Comparison of ENCODE assay signal across 29 mouse cellular contexts in the genomic region with DNA sequence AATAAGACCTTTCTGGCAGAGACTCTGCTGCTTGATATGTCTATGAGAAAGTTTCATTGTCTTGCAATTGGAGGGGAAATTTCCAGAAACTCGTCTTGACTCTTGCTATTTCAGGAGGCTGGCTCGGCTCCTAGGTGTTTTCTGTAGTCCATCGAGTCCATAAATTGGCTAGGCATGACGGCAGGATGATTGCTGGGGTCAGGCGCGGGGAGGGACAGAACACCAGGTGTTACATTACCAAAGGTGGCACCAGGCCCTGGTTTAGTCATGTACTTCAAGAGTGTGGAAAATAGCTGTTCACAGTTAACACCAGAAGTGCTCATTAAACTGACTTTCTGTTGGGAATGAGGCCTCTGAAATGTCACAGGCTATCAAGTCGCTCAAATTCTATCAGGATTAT.
DNase-seq lines count a peak whose midpoint lies in the region; ATAC-seq lines count a peak whose summit lies in the region.
"Had no signal": no experiment of that assay in that cellular context is flagged by ENCODE, and none has a peak within 500 bp of the region (broad histone marks: within the 10 kb centered on the region; RNA-seq: fewer than 3 reads in every experiment).

No protein-coding gene starts in this region.

- no peaks in the 10 kb centered on the region for H3K27me3 ChIP-seq in midbrain, embryonic 10.5 days (ENCODE audit: low read depth, poor library complexity, severe bottlenecking)
- H3K27me3 ChIP-seq: embryonic facial prominence, embryonic 12.5 days; hindbrain, embryonic 15.5 days; kidney, embryonic 15.5 days; limb, embryonic 15.5 days; liver, embryonic 13.5 days; stomach, embryonic 15.5 days had no signal

- H3K9me3 ChIP-seq in midbrain, embryonic 10.5 days (replicated peaks) = no peaks in the 10 kb centered on the region
- H3K9me3 ChIP-seq: embryonic facial prominence, embryonic 12.5 days; hindbrain, embryonic 10.5 days; hindbrain, embryonic 15.5 days; kidney, embryonic 15.5 days; limb, embryonic 15.5 days; liver, embryonic 13.5 days; stomach, embryonic 15.5 days had no signal

- intact Hi-C loops in gastrocnemius, postnatal 14 days (cut with DNase I; ENCODE audit: low total_unique reads) = no loop called here

- 89% methylated on average over 7 of the region's 7 CpGs for WGBS in midbrain, embryonic 10.5 days

- H3K36me3 ChIP-seq in midbrain, embryonic 10.5 days = no peaks in the 10 kb centered on the region
- H3K36me3 ChIP-seq: embryonic facial prominence, embryonic 12.5 days; G1E; hindbrain, embryonic 10.5 days; hindbrain, embryonic 15.5 days; kidney, embryonic 15.5 days; limb, embryonic 15.5 days; liver, embryonic 13.5 days; stomach, embryonic 15.5 days had no signal

- no peak overlapping the region for H3K4me3 ChIP-seq in midbrain, embryonic 10.5 days
- H3K4me3 ChIP-seq: embryonic facial prominence, embryonic 12.5 days; hindbrain, embryonic 10.5 days; hindbrain, embryonic 15.5 days; kidney, embryonic 15.5 days; layer of hippocampus, adult 2 months; limb, embryonic 15.5 days; liver, embryonic 13.5 days; stomach, embryonic 15.5 days had no signal

- no peak for ATAC-seq in frontal cortex, adult (ENCODE audit: low TSS enrichment)
- ATAC-seq: forebrain, embryonic 14.5 days; inflammation-experienced regulatory T-cells, adult 6 months had no signal

- H3K27ac ChIP-seq in midbrain, embryonic 10.5 days (replicated peaks) = no peak overlapping the region
- H3K27ac ChIP-seq: embryonic facial prominence, embryonic 12.5 days; hindbrain, embryonic 10.5 days; hindbrain, embryonic 15.5 days; kidney, embryonic 15.5 days; layer of hippocampus, adult 2 months; limb, embryonic 15.5 days; liver, embryonic 13.5 days; macrophage; stomach, embryonic 15.5 days had no signal

- no peaks in the 10 kb centered on the region for H3K4me1 ChIP-seq in midbrain, embryonic 10.5 days
- H3K4me1 ChIP-seq: embryonic facial prominence, embryonic 12.5 days; hindbrain, embryonic 10.5 days; hindbrain, embryonic 15.5 days; liver, embryonic 13.5 days; stomach, embryonic 15.5 days had no signal

- DNase-seq in cerebellum, adult 11-12 months = peak; percentile 57
- DNase-seq in cerebellum, postnatal 4 days (ENCODE audit: low spot score in 2 of 2) = no peak
- DNase-seq in brain, adult 2 months (ENCODE audit: low read depth, low spot score) = peak; percentile 69
- DNase-seq in cerebellum, adult 9-11 months = peak; percentile 56
- DNase-seq in gastrocnemius, postnatal 14 days = peak; percentile 19
- DNase-seq in kidney, adult 11 months = no peak
- no peak for DNase-seq in midbrain, embryonic 10.5 days (ENCODE audit: low spot score)
- DNase-seq: adrenal gland, postnatal 36 days; embryo, embryonic 11 days; heart, postnatal 14 days; kidney, adult 18-20 months; kidney, postnatal 36 days; left cerebral cortex, postnatal 4 days; liver, embryonic 13.5 days; lung, adult 18-20 months; lung, postnatal 10 days; midbrain, embryonic 14.5 days had no signal

Comparison
In these comparisons a context has a peak if more than half of its experiments do, and no peak if none do; other contexts are left out.
1. DNase-seq: peak in cerebellum, adult 11-12 months (single experiment), brain, adult 2 months (single experiment), cerebellum, adult 9-11 months (single experiment) and gastrocnemius, postnatal 14 days (single experiment); none in cerebellum, postnatal 4 days (0 of 2), kidney, adult 11 months (single experiment) and midbrain, embryonic 10.5 days (single experiment).